Mouse (Mus musculus): Measurements from ENCODE around the gene Prelid1. TPM values are rescaled to one million over a fixed set of nuclear protein-coding genes. Genes with fewer than 3 reads are reported as not detected.

The Prelid1 gene
- polyA plus RNA-seq, 1 experiment from 2014 or later = 434 TPM

- Histone ChIP-seq H3K9ac (ENCODE audit: low read length) (peak overlapping the region; percentile 79), H3K4me1 (ENCODE audit: control insufficient read depth, insufficient read depth, low read length) (peaks cover 23% of the 10 kb centered on the region), H3K27ac (ENCODE audit: low read depth, low read length) (peak overlapping the region; percentile 93), H3K27me3 (ENCODE audit: control insufficient read depth, insufficient read depth, low read length) (no peaks in the 10 kb centered on the region; the same call in 1 of the 2 replicates), H3K36me3 (ENCODE audit: control insufficient read depth, insufficient read depth, low read length) (peaks cover 8% of the 10 kb centered on the region; the same call in 1 of the 2 replicates), H3K4me2 (peak overlapping the region; percentile 90), H3K9me3 (ENCODE audit: control insufficient read depth, low read length) (no peaks in the 10 kb centered on the region), H3K4me3 (ENCODE audit: low read depth, low read length) (peak overlapping the region; percentile 65)
- peak; percentile 35 for ATAC-seq (ENCODE audit: low FRiP score)
- under 1% methylated on average over 28 of the region's 29 CpGs for WGBS
- DNase-seq (ENCODE audit: low spot score, missing footprints) = peak; percentile 98
Observed at GRCm38 (mm10) chr13:55329109-55329682, 8.9 kb downstream of the Prelid1 start.

- Histone ChIP-seq H3K4me3 (ENCODE audit: low read depth, low read length) (peak within 1 kb of the TSS; percentile 65), H3K27ac (ENCODE audit: low read depth, low read length) (peak within 1 kb of the TSS; percentile 93), H3K36me3 (ENCODE audit: control insufficient read depth, insufficient read depth, low read length) (peaks cover 5% of the 10 kb centered on the region; the same call in 1 of the 2 replicates), H3K4me1 (ENCODE audit: control insufficient read depth, insufficient read depth, low read length) (peaks cover 23% of the 10 kb centered on the region), H3K9me3 (ENCODE audit: control insufficient read depth, low read length) (no peaks in the 10 kb centered on the region), H3K4me2 (peak within 1 kb of the TSS; percentile 90), H3K27me3 (ENCODE audit: control insufficient read depth, insufficient read depth, low read length) (no peaks in the 10 kb centered on the region; the same call in 1 of the 2 replicates), H3K9ac (ENCODE audit: low read length) (peak within 1 kb of the TSS; percentile 79)
- ATAC-seq (ENCODE audit: low FRiP score) (peak; percentile 87), DNase-seq (ENCODE audit: low spot score, missing footprints) (peak; percentile 98)
- under 1% methylated on average over 79 of the region's 82 CpGs for WGBS
Observed at GRCm38 (mm10) chr13:55329683-55330566, 9.6 kb downstream of the Prelid1 start, which contains the start of gene Mxd3. Mxd3 (minus strand) TSS chr13:55329823.

DNA sequence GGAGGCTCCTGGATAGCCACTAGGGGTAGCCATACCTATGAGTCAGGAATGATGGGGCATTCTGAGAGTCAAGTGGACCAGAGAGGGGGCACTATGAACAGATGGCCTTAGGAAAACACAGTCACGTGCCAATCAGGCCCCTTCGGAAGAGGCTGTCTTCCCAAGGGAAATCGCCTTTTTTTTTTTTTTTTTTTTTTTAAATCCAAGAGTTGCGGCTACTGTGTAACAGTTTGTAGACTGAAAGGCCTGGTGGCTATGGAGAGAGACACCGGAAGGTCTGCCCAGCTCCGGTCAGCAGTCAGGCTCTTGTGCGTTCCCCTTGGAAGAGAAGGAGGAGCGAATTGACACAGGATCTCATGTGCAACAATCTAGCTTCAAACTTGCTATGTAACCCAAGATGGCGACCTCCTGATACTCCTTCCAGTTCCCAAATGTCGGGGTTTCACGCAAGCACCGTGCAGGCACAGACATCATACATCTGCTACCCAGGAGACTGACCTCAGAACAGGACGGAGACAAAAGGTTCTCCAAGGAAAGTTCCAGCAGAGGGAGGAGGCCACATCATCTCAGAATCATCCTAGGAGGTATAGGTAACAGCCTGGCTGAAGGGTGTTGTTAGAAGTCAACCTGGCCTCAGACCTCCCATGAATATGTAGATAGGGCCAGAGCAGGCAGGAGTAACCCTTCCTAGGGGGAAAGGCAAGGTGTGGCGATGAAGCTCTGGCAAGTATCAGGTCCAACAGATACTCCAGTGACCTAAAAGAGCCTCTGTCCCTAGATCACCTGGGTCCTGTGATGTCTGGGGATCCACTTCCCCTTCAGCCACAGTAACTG is 10.5 kb downstream of the Prelid1 start:
- peaks cover 23% of the 10 kb centered on the region for H3K4me1 ChIP-seq (ENCODE audit: control insufficient read depth, insufficient read depth, low read length)
- H3K9ac ChIP-seq (ENCODE audit: low read length) = peak overlapping the region; percentile 79; the same call in 1 of the 2 replicates
- DNase-seq (ENCODE audit: low spot score, missing footprints) = no peak
- ATAC-seq (ENCODE audit: low FRiP score) = peak; percentile 63
- H3K9me3 ChIP-seq (ENCODE audit: control insufficient read depth, low read length) = no peaks in the 10 kb centered on the region
- H3K4me3 ChIP-seq (ENCODE audit: low read depth, low read length) = peak overlapping the region; percentile 65
- no peaks in the 10 kb centered on the region; the same call in 1 of the 2 replicates for H3K27me3 ChIP-seq (ENCODE audit: control insufficient read depth, insufficient read depth, low read length)
- H3K36me3 ChIP-seq (ENCODE audit: control insufficient read depth, insufficient read depth, low read length) = peaks cover 3% of the 10 kb centered on the region; the same call in 1 of the 2 replicates
- peak overlapping the region; percentile 90 for H3K4me2 ChIP-seq
- H3K27ac ChIP-seq (ENCODE audit: low read depth, low read length) = peak overlapping the region; percentile 93
- 47% methylated on average over 14 of the region's 14 CpGs for WGBS

GRCm38 (mm10) chr13:55332331-55332730 is 12.0 kb downstream of the Prelid1 start:
- no peak overlapping the region for H3K27ac ChIP-seq (ENCODE audit: low read depth, low read length)
- no peak for ATAC-seq (ENCODE audit: low FRiP score)
- no peaks in the 10 kb centered on the region for H3K9me3 ChIP-seq (ENCODE audit: control insufficient read depth, low read length)
- DNase-seq (ENCODE audit: low spot score, missing footprints) = no peak
- H3K27me3 ChIP-seq (ENCODE audit: control insufficient read depth, insufficient read depth, low read length) = no peaks in the 10 kb centered on the region; the same call in 1 of the 2 replicates
- H3K4me2 ChIP-seq = no peak overlapping the region
- 84% methylated on average over 3 of the region's 3 CpGs for WGBS
- H3K36me3 ChIP-seq (ENCODE audit: control insufficient read depth, insufficient read depth, low read length) = no peaks in the 10 kb centered on the region
- peaks cover 23% of the 10 kb centered on the region for H3K4me1 ChIP-seq (ENCODE audit: control insufficient read depth, insufficient read depth, low read length)
- no peak overlapping the region for H3K9ac ChIP-seq (ENCODE audit: low read length)
- no peak overlapping the region for H3K4me3 ChIP-seq (ENCODE audit: low read depth, low read length)

DNA sequence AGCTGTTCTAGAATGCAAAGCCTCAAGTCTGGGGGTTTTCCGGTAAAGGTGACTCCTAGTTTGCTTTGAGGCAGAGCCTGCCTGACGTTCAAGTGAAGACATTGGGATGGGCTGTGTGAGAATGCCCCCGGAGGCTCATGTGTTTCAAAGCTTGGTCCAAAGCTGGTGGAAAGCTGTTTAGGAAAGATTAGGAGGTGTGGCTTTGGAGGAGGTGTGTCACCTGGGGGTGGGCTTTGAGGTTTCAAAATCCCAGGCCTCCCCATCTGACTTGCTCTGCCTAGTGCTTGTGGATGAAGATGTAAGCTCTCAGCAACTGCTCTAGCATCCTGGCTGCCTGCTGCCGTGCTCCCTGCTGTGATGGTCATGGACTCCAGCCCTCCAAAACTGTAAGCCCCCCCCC is 15.4 kb downstream of the Prelid1 start:
- WGBS = 87% methylated on average over 4 of the region's 4 CpGs
- H3K27ac ChIP-seq (ENCODE audit: low read depth, low read length) = no peak overlapping the region
- H3K4me3 ChIP-seq (ENCODE audit: low read depth, low read length) = no peak overlapping the region
- no peak overlapping the region for H3K4me2 ChIP-seq
- no peaks in the 10 kb centered on the region for H3K9me3 ChIP-seq (ENCODE audit: control insufficient read depth, low read length)
- no peak for DNase-seq (ENCODE audit: low spot score, missing footprints)
- ATAC-seq (ENCODE audit: low FRiP score) = no peak
- no peak overlapping the region for H3K9ac ChIP-seq (ENCODE audit: low read length)
- H3K36me3 ChIP-seq (ENCODE audit: control insufficient read depth, insufficient read depth, low read length) = no peaks in the 10 kb centered on the region
- peaks cover 5% of the 10 kb centered on the region for H3K4me1 ChIP-seq (ENCODE audit: control insufficient read depth, insufficient read depth, low read length)
- no peaks in the 10 kb centered on the region for H3K27me3 ChIP-seq (ENCODE audit: control insufficient read depth, insufficient read depth, low read length)

- 70% methylated on average over 9 of the region's 10 CpGs for WGBS
- H3K9ac ChIP-seq (ENCODE audit: low read length) = no peak overlapping the region
- H3K27ac ChIP-seq (ENCODE audit: low read depth, low read length) = no peak overlapping the region
- H3K4me3 ChIP-seq (ENCODE audit: low read depth, low read length) = no peak overlapping the region
- no peaks in the 10 kb centered on the region for H3K9me3 ChIP-seq (ENCODE audit: control insufficient read depth, low read length)
- no peak for ATAC-seq (ENCODE audit: low FRiP score)
- no peak overlapping the region for H3K4me2 ChIP-seq
- H3K27me3 ChIP-seq (ENCODE audit: control insufficient read depth, insufficient read depth, low read length) = no peaks in the 10 kb centered on the region
- no peaks in the 10 kb centered on the region for H3K36me3 ChIP-seq (ENCODE audit: control insufficient read depth, insufficient read depth, low read length)
- H3K4me1 ChIP-seq (ENCODE audit: control insufficient read depth, insufficient read depth, low read length) = no peaks in the 10 kb centered on the region
- DNase-seq (ENCODE audit: low spot score, missing footprints) = no peak
Observed at GRCm38 (mm10) chr13:55337341-55337975, 17.2 kb downstream of the Prelid1 start.

DNA sequence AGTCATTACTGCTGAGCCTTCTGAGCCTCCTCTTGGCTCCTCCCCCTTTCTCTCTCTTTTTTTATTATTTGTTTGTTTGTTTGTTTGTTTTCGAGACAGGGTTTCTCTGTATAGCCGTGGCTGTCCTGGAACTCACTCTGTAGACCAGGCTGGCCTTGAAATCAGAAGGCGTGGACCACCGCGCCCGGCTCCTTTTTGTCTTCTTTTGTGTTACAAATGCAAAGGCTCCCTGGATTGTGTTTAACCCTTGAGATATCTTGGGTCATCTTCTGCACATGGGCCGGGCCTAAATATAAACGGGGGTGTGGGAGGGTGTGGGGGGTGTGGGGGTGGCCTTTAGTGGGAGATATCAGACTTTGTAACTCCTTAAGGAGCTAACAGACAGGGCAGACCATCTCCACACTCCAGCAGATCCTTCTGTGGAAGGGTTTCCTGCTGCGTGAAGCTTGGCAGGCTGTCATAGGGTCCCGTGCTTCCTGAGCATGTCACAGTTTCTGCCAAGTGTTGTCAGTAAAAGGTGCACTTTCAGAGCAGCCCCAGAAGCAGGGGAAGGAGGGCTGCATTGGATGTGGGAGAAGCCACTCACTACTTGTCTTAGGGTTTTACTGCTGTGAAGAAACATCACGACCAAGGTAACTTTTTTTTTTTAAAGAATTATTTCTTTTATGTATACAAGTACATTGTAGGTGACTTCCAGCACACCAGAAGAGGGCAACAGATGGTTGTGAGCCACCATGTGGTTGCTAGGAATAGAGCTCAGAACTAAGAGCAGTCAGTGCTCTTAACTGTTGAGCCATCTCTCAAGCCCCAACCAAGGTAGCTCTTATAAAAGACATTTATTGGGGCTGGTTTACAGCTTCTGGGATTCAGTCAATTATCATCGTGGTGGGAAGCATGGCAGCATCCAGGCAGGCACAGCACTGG is 18.1 kb downstream of the Prelid1 start:
- Histone ChIP-seq H3K4me2 (no peak overlapping the region), H3K9me3 (ENCODE audit: control insufficient read depth, low read length) (no peaks in the 10 kb centered on the region), H3K4me3 (ENCODE audit: low read depth, low read length) (no peak overlapping the region), H3K9ac (ENCODE audit: low read length) (no peak overlapping the region), H3K4me1 (ENCODE audit: control insufficient read depth, insufficient read depth, low read length) (no peaks in the 10 kb centered on the region), H3K36me3 (ENCODE audit: control insufficient read depth, insufficient read depth, low read length) (no peaks in the 10 kb centered on the region), H3K27me3 (ENCODE audit: control insufficient read depth, insufficient read depth, low read length) (no peaks in the 10 kb centered on the region), H3K27ac (ENCODE audit: low read depth, low read length) (no peak overlapping the region)
- ATAC-seq (ENCODE audit: low FRiP score) (no peak), DNase-seq (ENCODE audit: low spot score, missing footprints) (no peak)
- 71% methylated on average over 12 of the region's 12 CpGs for WGBS

DNA sequence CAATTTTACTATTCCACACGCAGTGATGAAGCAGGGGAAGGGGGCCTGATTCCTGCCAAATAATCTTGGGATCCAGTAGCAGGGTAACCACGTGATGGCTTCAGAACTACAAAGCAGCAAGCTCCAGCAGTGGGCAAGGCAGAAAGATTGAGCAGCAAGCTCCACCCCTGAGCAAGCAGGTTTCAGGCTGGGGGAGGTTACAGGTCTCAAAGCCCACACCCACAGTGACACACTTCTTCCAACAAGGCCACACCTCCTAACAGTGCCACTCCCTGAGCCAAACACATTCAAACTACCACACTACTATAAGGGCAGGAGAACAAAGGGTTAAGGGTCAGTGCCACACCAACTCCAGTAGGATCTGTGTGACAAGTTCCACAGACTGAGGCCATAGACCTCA is 19.0 kb downstream of the Prelid1 start:
- ATAC-seq (ENCODE audit: low FRiP score) (no peak), DNase-seq (ENCODE audit: low spot score, missing footprints) (no peak)
- 44% methylated on average over 2 of the region's 2 CpGs for WGBS
- Histone ChIP-seq H3K27me3 (ENCODE audit: control insufficient read depth, insufficient read depth, low read length) (no peaks in the 10 kb centered on the region), H3K4me2 (no peak overlapping the region), H3K9me3 (ENCODE audit: control insufficient read depth, low read length) (no peaks in the 10 kb centered on the region), H3K36me3 (ENCODE audit: control insufficient read depth, insufficient read depth, low read length) (peaks cover under 1% of the 10 kb centered on the region; the same call in 1 of the 2 replicates), H3K4me3 (ENCODE audit: low read depth, low read length) (no peak overlapping the region), H3K27ac (ENCODE audit: low read depth, low read length) (no peak overlapping the region), H3K9ac (ENCODE audit: low read length) (no peak overlapping the region), H3K4me1 (ENCODE audit: control insufficient read depth, insufficient read depth, low read length) (no peaks in the 10 kb centered on the region)
